ENCODE assay signal across 11 mouse cellular contexts in genomic region chr8:11315179-11315943, GRCm38 (mm10). TPM values are rescaled to one million over a fixed set of nuclear protein-coding genes. Genes with fewer than 3 reads are reported as not detected.
DNase-seq lines count a peak whose midpoint lies in the region; ATAC-seq and TF ChIP-seq lines count a peak whose summit lies in the region.
"Had no signal": no experiment of that assay in that cellular context is flagged by ENCODE, and none has a peak within 500 bp of the region (broad histone marks: within the 10 kb centered on the region; RNA-seq: fewer than 3 reads in every experiment).

No protein-coding gene starts in this region.

- intact Hi-C loops in heart, adult 2 months (cut with DNase I), result no loop called here

- H3K9ac ChIP-seq in heart, adult 2 months (ENCODE audit: low read depth, low read length), result peak overlapping the region; percentile 29
- H3K9ac ChIP-seq in liver, embryonic 11.5 days (ENCODE audit: low read depth, low read length), result no peak overlapping the region
- no peak overlapping the region for H3K9ac ChIP-seq in liver, embryonic 12.5 days
- no peak overlapping the region for H3K9ac ChIP-seq in embryonic facial prominence, embryonic 12.5 days
- H3K9ac ChIP-seq in limb, embryonic 15.5 days, result no peak overlapping the region

- peak overlapping the region; percentile 100 for H3K27ac ChIP-seq in heart, adult 2 months
- H3K27ac ChIP-seq in liver, embryonic 11.5 days (ENCODE audit: low read depth, low read length), result no peak overlapping the region
- H3K27ac ChIP-seq in liver, embryonic 12.5 days, result no peak overlapping the region
- H3K27ac ChIP-seq in embryonic facial prominence, embryonic 12.5 days, result no peak overlapping the region
- H3K27ac ChIP-seq in limb, embryonic 15.5 days, result no peak overlapping the region

- H3K9me3 ChIP-seq in liver, embryonic 11.5 days (ENCODE audit: control insufficient read depth, low read length), result no peaks in the 10 kb centered on the region
- H3K9me3 ChIP-seq in liver, embryonic 12.5 days (replicated peaks), result no peaks in the 10 kb centered on the region
- no peaks in the 10 kb centered on the region for H3K9me3 ChIP-seq in embryonic facial prominence, embryonic 12.5 days
- no peaks in the 10 kb centered on the region for H3K9me3 ChIP-seq in limb, embryonic 15.5 days

- 51% methylated on average over 16 of the region's 16 CpGs for WGBS in heart, adult 2 months
- WGBS in liver, embryonic 11.5 days, result 76% methylated on average over 16 of the region's 16 CpGs
- whole genome bisulfite sequencing in liver, embryonic 12.5 days (ENCODE audit: insufficient replicate concordance), result 68% methylated on average over 16 of the region's 16 CpGs
- 78% methylated on average over 16 of the region's 16 CpGs for WGBS in embryonic facial prominence, embryonic 12.5 days
- WGBS in limb, embryonic 15.5 days, result 82% methylated on average over 16 of the region's 16 CpGs

- TF ChIP-seq EP300 in heart, adult 2 months (IDR thresholded peaks at IDR 0.05; ENCODE audit: insufficient read depth, low read depth, low read length), result no peak

- H3K4me2 ChIP-seq in liver, embryonic 11.5 days, result peak overlapping the region; percentile 13; the same call in 1 of the 2 replicates
- no peak overlapping the region for H3K4me2 ChIP-seq in liver, embryonic 12.5 days
- H3K4me2 ChIP-seq in embryonic facial prominence, embryonic 12.5 days (replicated peaks), result peak overlapping the region; percentile 68; the same call in 1 of the 2 replicates
- peak overlapping the region; percentile 91; the same call in 1 of the 2 replicates for H3K4me2 ChIP-seq in limb, embryonic 15.5 days

- peaks cover 8% of the 10 kb centered on the region for H3K79me2 ChIP-seq in heart, adult 2 months (replicated peaks; ENCODE audit: control insufficient read depth, insufficient read depth, low read length)

- peaks cover 18% of the 10 kb centered on the region for H3K4me1 ChIP-seq in heart, adult 2 months (ENCODE audit: control insufficient read depth, insufficient read depth, low read length)
- no peaks in the 10 kb centered on the region; the same call in 1 of the 2 replicates for H3K4me1 ChIP-seq in liver, embryonic 11.5 days (replicated peaks; ENCODE audit: control insufficient read depth, insufficient read depth, low read length)
- 0 out of 2 replicates have a peak, but pooled peaks cover 9% of the 10 kb centered on the region for H3K4me1 ChIP-seq in liver, embryonic 12.5 days
- peaks cover 26% of the 10 kb centered on the region for H3K4me1 ChIP-seq in embryonic facial prominence, embryonic 12.5 days
- peaks cover 26% of the 10 kb centered on the region for H3K4me1 ChIP-seq in limb, embryonic 15.5 days

- peak in 1 of 2 experiments; percentile 20 for DNase-seq in heart, adult 2 months
- DNase-seq in heart, adult 8-10 months (ENCODE audit: low spot score), result no peak
- DNase-seq in liver, embryonic 11.5 days (ENCODE audit: low spot score), result no peak
- DNase-seq in layer of hippocampus, adult 8-10 months (ENCODE audit: low spot score in 2 of 2), result no peak
- DNase-seq: cerebellum, adult 9-10 months; liver; retina, postnatal 1 day had no signal

- no peaks in the 10 kb centered on the region for H3K27me3 ChIP-seq in heart, adult 2 months (ENCODE audit: control insufficient read depth, insufficient read depth, low read length)
- peaks cover 55% of the 10 kb centered on the region for H3K27me3 ChIP-seq in liver, embryonic 11.5 days (replicated peaks; ENCODE audit: control insufficient read depth, insufficient read depth, low read length)
- peaks cover 67% of the 10 kb centered on the region for H3K27me3 ChIP-seq in liver, embryonic 12.5 days (replicated peaks)
- H3K27me3 ChIP-seq in embryonic facial prominence, embryonic 12.5 days, result no peaks in the 10 kb centered on the region
- H3K27me3 ChIP-seq in limb, embryonic 15.5 days, result 0 out of 2 replicates have a peak, but pooled peaks cover 6% of the 10 kb centered on the region

- no peak for ATAC-seq in liver, embryonic 11.5 days (replicated peaks; ENCODE audit: low FRiP score)
- ATAC-seq in liver, embryonic 12.5 days, result no peak
- no peak for ATAC-seq in embryonic facial prominence, embryonic 12.5 days (ENCODE audit: insufficient number of reproducible peaks, insufficient read depth, low FRiP score, low TSS enrichment)
- ATAC-seq in limb, embryonic 15.5 days (ENCODE audit: insufficient number of reproducible peaks, low FRiP score, low TSS enrichment, low read depth), result no peak
- no peak for ATAC-seq in megakaryocyte progenitor cell, adult 5-6 weeks (replicated peaks; ENCODE audit: poor library complexity)

- H3K36me3 ChIP-seq in heart, adult 2 months (ENCODE audit: control insufficient read depth, insufficient read depth, low read length), result peaks cover 5% of the 10 kb centered on the region
- no peaks in the 10 kb centered on the region for H3K36me3 ChIP-seq in liver, embryonic 11.5 days (ENCODE audit: control insufficient read depth, insufficient read depth, low read length)
- no peaks in the 10 kb centered on the region for H3K36me3 ChIP-seq in liver, embryonic 12.5 days
- H3K36me3 ChIP-seq in embryonic facial prominence, embryonic 12.5 days, result peaks cover 6% of the 10 kb centered on the region; the same call in 1 of the 2 replicates
- H3K36me3 ChIP-seq in limb, embryonic 15.5 days, result 0 out of 2 replicates have a peak, but pooled peaks cover 2% of the 10 kb centered on the region

- TF ChIP-seq POLR2A in heart, adult 2 months (IDR thresholded peaks at IDR 0.05; ENCODE audit: insufficient read depth, low read depth, low read length), result no peak

- TF ChIP-seq CTCF in heart, adult 2 months (IDR thresholded peaks at IDR 0.05), result no peak

- peak overlapping the region; percentile 99 for H3K4me3 ChIP-seq in heart, adult 2 months
- H3K4me3 ChIP-seq in liver, embryonic 11.5 days (ENCODE audit: low read depth, low read length), result no peak overlapping the region
- H3K4me3 ChIP-seq in liver, embryonic 12.5 days, result no peak overlapping the region
- H3K4me3 ChIP-seq in embryonic facial prominence, embryonic 12.5 days, result no peak overlapping the region
- H3K4me3 ChIP-seq in limb, embryonic 15.5 days, result peak overlapping the region; percentile 10; the same call in 1 of the 2 replicates

RNA-seq across cellular contexts. Expression of gene Col4a1, which starts 2.7 kb away (rescaled TPM):
- 100 to 1,000 TPM; 221 to 311 TPM for total RNA-seq in heart, adult 2 months (2021)
- polyA plus RNA-seq in heart, adult 2 months (2012; rRNA removed), result 258 and 384 TPM in 2 replicates
- 100 to 1,000 TPM; 136 to 221 (median 183) TPM for total RNA-seq in heart, adult 8-10 months (2022)
- 40.8 and 45.7 TPM in 2 replicates for polyA plus RNA-seq in liver, embryonic 11.5 days (2014; fragmentation: Nextera tagmentation; extraction: Ambion mirVana)
- polyA plus RNA-seq in liver, embryonic 12.5 days (2016; fragmentation: Nextera tagmentation; extraction: Ambion mirVana), result 28.9 and 30.9 TPM in 2 replicates
- polyA plus RNA-seq in embryonic facial prominence, embryonic 12.5 days (2016; fragmentation: Nextera tagmentation; extraction: Ambion mirVana), result 168 and 169 TPM in 2 replicates
- polyA plus RNA-seq in limb, embryonic 15.5 days (2015; fragmentation: Nextera tagmentation; extraction: Ambion mirVana), result 172 and 209 TPM in 2 replicates
- 10 to 100 TPM; 34.9 to 38.4 (median 36.1) TPM for total RNA-seq in layer of hippocampus, adult 8-10 months (2022)
- 0.29 and 0.32 TPM in 2 replicates for total RNA-seq in megakaryocyte progenitor cell, adult 5-6 weeks (2015)
- total RNA-seq in megakaryocyte progenitor cell, adult 5-6 weeks (2017), result 0.08 and 1.8 TPM in 2 replicates

RNA-seq across cellular contexts. Expression of gene Col4a2, which starts 2.8 kb away (rescaled TPM):
- total RNA-seq in heart, adult 2 months (2021), result 100 to 1,000 TPM; 139 to 172 TPM
- polyA plus RNA-seq in heart, adult 2 months (2012; rRNA removed), result 104 and 139 TPM in 2 replicates
- total RNA-seq in heart, adult 8-10 months (2022), result 100 to 1,000 TPM in 3 of 4 experiments, 10 to 100 TPM in 1; 93.1 to 141 (median 113) TPM
- polyA plus RNA-seq in liver, embryonic 11.5 days (2014; fragmentation: Nextera tagmentation; extraction: Ambion mirVana), result 12.2 and 13.1 TPM in 2 replicates
- 11.8 and 12.0 TPM in 2 replicates for polyA plus RNA-seq in liver, embryonic 12.5 days (2016; fragmentation: Nextera tagmentation; extraction: Ambion mirVana)
- 82.2 and 84.0 TPM in 2 replicates for polyA plus RNA-seq in embryonic facial prominence, embryonic 12.5 days (2016; fragmentation: Nextera tagmentation; extraction: Ambion mirVana)
- polyA plus RNA-seq in limb, embryonic 15.5 days (2015; fragmentation: Nextera tagmentation; extraction: Ambion mirVana), result 77.4 and 83.3 TPM in 2 replicates
- total RNA-seq in layer of hippocampus, adult 8-10 months (2022), result 10 to 100 TPM; 39.6 to 55.5 (median 43.9) TPM
- total RNA-seq in megakaryocyte progenitor cell, adult 5-6 weeks (2015), result 0.22 and 0.29 TPM in 2 replicates
- 0.46 and 0.64 TPM in 2 replicates for total RNA-seq in megakaryocyte progenitor cell, adult 5-6 weeks (2017)

Comparison
In these comparisons a context has a peak if more than half of its experiments do, and no peak if none do; other contexts are left out.
1. H3K4me3 ChIP-seq: peak in heart, adult 2 months (single experiment) and limb, embryonic 15.5 days (single experiment); none in liver, embryonic 11.5 days (single experiment), liver, embryonic 12.5 days (single experiment) and embryonic facial prominence, embryonic 12.5 days (single experiment).